Mouse (Mus musculus) liver (tissue): Measurements from ENCODE around the gene Oat.
A peak's percentile ranks its signal among the peaks of the same experiment; 100 is the strongest.

Experiments
- DNase-seq: peaks from one replicate; pipeline ENCODE4 v3.0.0-alpha.2; 2020; ENCODE audit warnings: mixed read lengths

The Oat gene

GRCm38 (mm10) chr7:132576116-132576650 lies at the start of gene Oat:
Gene Oat (minus strand): TSS chr7:132576398.
- DNase-seq, result peak; percentile 98

- DNase-seq, result no peak
These were observed 48.0 kb upstream of the Oat start for GRCm38 (mm10) chr7:132624161-132624560.

- DNase-seq, result no peak
These were observed 44.0 kb upstream of the Oat start for GRCm38 (mm10) chr7:132619975-132620918.

- no peak for DNase-seq
These were observed 43.4 kb upstream of the Oat start for GRCm38 (mm10) chr7:132619549-132619948.

- no peak for DNase-seq
These were observed 40.9 kb upstream of the Oat start for GRCm38 (mm10) chr7:132617021-132617564.

GRCm38 (mm10) chr7:132616391-132616790 lies 40.2 kb upstream of the Oat start:
- DNase-seq, result no peak

- DNase-seq, result no peak
These were observed 39.1 kb upstream of the Oat start for GRCm38 (mm10) chr7:132615346-132615745.

GRCm38 (mm10) chr7:132611530-132611929 lies 35.3 kb upstream of the Oat start:
- peak; percentile 19 for DNase-seq

- peak; percentile 87 for DNase-seq
These were observed 34.5 kb upstream of the Oat start, which contains the start of gene Lhpp for GRCm38 (mm10) chr7:132610468-132611318. Gene Lhpp (plus strand): TSS chr7:132610638.

- DNase-seq, result no peak
These were observed 32.3 kb upstream of the Oat start for GRCm38 (mm10) chr7:132608316-132609020.

GRCm38 (mm10) chr7:132605689-132606088 lies 29.5 kb upstream of the Oat start:
- no peak for DNase-seq

GRCm38 (mm10) chr7:132604720-132605119 lies 28.5 kb upstream of the Oat start:
- DNase-seq, result no peak

- no peak for DNase-seq
These were observed 24.7 kb upstream of the Oat start for GRCm38 (mm10) chr7:132600926-132601325.

GRCm38 (mm10) chr7:132600026-132600425 lies 23.8 kb upstream of the Oat start:
- no peak for DNase-seq

- no peak for DNase-seq
These were observed 23.1 kb upstream of the Oat start, which contains the start of gene Nkx1-2 for GRCm38 (mm10) chr7:132599071-132599975. Gene Nkx1-2 (minus strand): TSS chr7:132599637.

GRCm38 (mm10) chr7:132597251-132598041 lies 21.2 kb upstream of the Oat start:
- DNase-seq, result peak; percentile 34

GRCm38 (mm10) chr7:132596557-132597250 lies 20.5 kb upstream of the Oat start:
- DNase-seq, result peak; percentile 13

GRCm38 (mm10) chr7:132595787-132596186 lies 19.6 kb upstream of the Oat start:
- peak; percentile 29 for DNase-seq

- DNase-seq, result no peak
These were observed 18.1 kb upstream of the Oat start for GRCm38 (mm10) chr7:132594325-132594724.
